Comparison of ENCODE assay signal across 23 mouse cellular contexts in genomic region chr15:79092284-79092683, GRCm38 (mm10). TPM values are rescaled to one million over a fixed set of nuclear protein-coding genes. Genes with fewer than 3 reads are reported as not detected.
DNase-seq lines count a peak whose midpoint lies in the region; ATAC-seq lines count a peak whose summit lies in the region.
"Had no signal": no experiment of that assay in that cellular context is flagged by ENCODE, and none has a peak within 500 bp of the region (broad histone marks: within the 10 kb centered on the region; RNA-seq: fewer than 3 reads in every experiment).

No protein-coding gene starts in this region.

- WGBS in heart, embryonic 13.5 days = 83% methylated on average over 6 of the region's 6 CpGs
- whole genome bisulfite sequencing in intestine, embryonic 16.5 days = 76% methylated on average over 6 of the region's 6 CpGs
- 95% methylated on average over 6 of the region's 6 CpGs for WGBS in hindbrain, embryonic 11.5 days

- intact Hi-C loops in heart, postnatal 25 days (cut with DNase I) = no loop called here

- H3K4me2 ChIP-seq in heart, embryonic 13.5 days = no peak overlapping the region
- no peak overlapping the region for H3K4me2 ChIP-seq in intestine, embryonic 16.5 days (ENCODE audit: low read depth, low read length)
- no peak overlapping the region for H3K4me2 ChIP-seq in hindbrain, embryonic 11.5 days (replicated peaks; ENCODE audit: low read depth, low read length)
- H3K4me2 ChIP-seq: forebrain, embryonic 13.5 days; heart, embryonic 15.5 days; hindbrain, embryonic 15.5 days had no signal

- H3K4me1 ChIP-seq in heart, embryonic 13.5 days = peaks cover 26% of the 10 kb centered on the region
- peaks cover 12% of the 10 kb centered on the region; the same call in 1 of the 2 replicates for H3K4me1 ChIP-seq in intestine, embryonic 16.5 days (ENCODE audit: control insufficient read depth, insufficient read depth, low read length)
- 0 out of 2 replicates have a peak, but pooled peaks cover under 1% of the 10 kb centered on the region for H3K4me1 ChIP-seq in hindbrain, embryonic 11.5 days (replicated peaks; ENCODE audit: control insufficient read depth, insufficient read depth, low read length)
- H3K4me1 ChIP-seq: forebrain, embryonic 13.5 days; hindbrain, embryonic 15.5 days had no signal

- ATAC-seq in heart, embryonic 13.5 days (ENCODE audit: extremely low read depth, insufficient number of reproducible peaks, low FRiP score, low TSS enrichment) = no peak
- ATAC-seq in intestine, embryonic 16.5 days = no peak
- no peak for ATAC-seq in monocyte, adult 5-6 weeks (replicated peaks; ENCODE audit: insufficient number of reproducible peaks, low FRiP score, low TSS enrichment, poor library complexity, severe bottlenecking)
- ATAC-seq in hindbrain, embryonic 11.5 days (ENCODE audit: low FRiP score) = no peak
- ATAC-seq in megakaryocyte, adult 5-6 weeks (ENCODE audit: poor library complexity, severe bottlenecking) = no peak
- ATAC-seq: activated CD4-positive, CD25-positive, alpha-beta regulatory T cell, adult 4 months; CD4-positive, CD25-positive, alpha-beta regulatory T cell, adult 4 months; forebrain, embryonic 13.5 days had no signal

- H3K9ac ChIP-seq in heart, embryonic 13.5 days = peak overlapping the region; percentile 33; the same call in 1 of the 2 replicates
- no peak overlapping the region for H3K9ac ChIP-seq in intestine, embryonic 16.5 days (ENCODE audit: low read depth, low read length)
- H3K9ac ChIP-seq in hindbrain, embryonic 11.5 days (ENCODE audit: low read depth, low read length) = no peak overlapping the region
- H3K9ac ChIP-seq: forebrain, embryonic 13.5 days; heart, embryonic 15.5 days; hindbrain, embryonic 15.5 days had no signal

- DNase-seq in heart, postnatal 25 days (ENCODE audit: low spot score) = no peak
- DNase-seq in 3T3-L1 (ENCODE audit: low read depth, low spot score) = peak; percentile 47
- DNase-seq in MN1 (ENCODE audit: low spot score) = peak; percentile 67
- no peak for DNase-seq in hindbrain, embryonic 11.5 days (ENCODE audit: low spot score)
- DNase-seq: adrenal gland, postnatal 25 days; B cell, adult 2 months; cerebellum, adult 11 months; cerebellum, adult 8-10 months; cerebellum, postnatal 14 days; heart, adult 18-20 months; heart, postnatal 14 days had no signal

- no peak overlapping the region for H3K27ac ChIP-seq in heart, embryonic 13.5 days (replicated peaks)
- peak overlapping the region; percentile 10 for H3K27ac ChIP-seq in intestine, embryonic 16.5 days (ENCODE audit: low read length)
- no peak overlapping the region for H3K27ac ChIP-seq in hindbrain, embryonic 11.5 days (ENCODE audit: low read depth, low read length)
- H3K27ac ChIP-seq: forebrain, embryonic 13.5 days; heart, embryonic 10.5 days; heart, embryonic 15.5 days; hindbrain, embryonic 10.5 days; hindbrain, embryonic 15.5 days had no signal

- H3K4me3 ChIP-seq in heart, embryonic 13.5 days = no peak overlapping the region
- no peak overlapping the region for H3K4me3 ChIP-seq in intestine, embryonic 16.5 days (ENCODE audit: low read length)
- no peak overlapping the region for H3K4me3 ChIP-seq in hindbrain, embryonic 11.5 days (ENCODE audit: low read depth, low read length)
- H3K4me3 ChIP-seq: forebrain, embryonic 13.5 days; heart, embryonic 10.5 days; heart, embryonic 15.5 days; hindbrain, embryonic 10.5 days; hindbrain, embryonic 15.5 days had no signal

- H3K27me3 ChIP-seq in heart, embryonic 13.5 days (replicated peaks) = no peaks in the 10 kb centered on the region
- H3K27me3 ChIP-seq in intestine, embryonic 16.5 days (replicated peaks; ENCODE audit: control insufficient read depth, insufficient read depth, low read length) = no peaks in the 10 kb centered on the region
- no peaks in the 10 kb centered on the region for H3K27me3 ChIP-seq in hindbrain, embryonic 11.5 days (ENCODE audit: control insufficient read depth, insufficient read depth, low read length)
- H3K27me3 ChIP-seq: forebrain, embryonic 13.5 days; heart, embryonic 15.5 days; hindbrain, embryonic 15.5 days had no signal

- H3K9me3 ChIP-seq in heart, embryonic 13.5 days = no peaks in the 10 kb centered on the region
- no peaks in the 10 kb centered on the region for H3K9me3 ChIP-seq in intestine, embryonic 16.5 days (ENCODE audit: control insufficient read depth, low read length)
- no peaks in the 10 kb centered on the region for H3K9me3 ChIP-seq in hindbrain, embryonic 11.5 days (ENCODE audit: control insufficient read depth, low read length)
- H3K9me3 ChIP-seq: forebrain, embryonic 13.5 days; G1E; heart, embryonic 10.5 days; heart, embryonic 15.5 days; hindbrain, embryonic 10.5 days; hindbrain, embryonic 15.5 days had no signal

- peaks cover 88% of the 10 kb centered on the region for H3K36me3 ChIP-seq in heart, embryonic 13.5 days
- H3K36me3 ChIP-seq in intestine, embryonic 16.5 days (ENCODE audit: control insufficient read depth, insufficient read depth, low read length) = peaks cover 15% of the 10 kb centered on the region
- peaks cover 16% of the 10 kb centered on the region for H3K36me3 ChIP-seq in hindbrain, embryonic 11.5 days (ENCODE audit: control insufficient read depth, insufficient read depth, low read length)

RNA-seq across cellular contexts. Expression of gene Micall1, which starts 16.4 kb away (rescaled TPM):
- 15.4 and 15.6 TPM in 2 replicates for polyA plus RNA-seq in heart, embryonic 13.5 days (2015; fragmentation: Nextera tagmentation; extraction: Ambion mirVana)
- total RNA-seq in heart, postnatal 25 days (2021) = 10 to 100 TPM; 51.9 to 57.7 TPM
- 5.2 and 6.3 TPM in 2 replicates for polyA plus RNA-seq in intestine, embryonic 16.5 days (2015; fragmentation: Nextera tagmentation; extraction: Ambion mirVana)
- 12.9 to 26.3 TPM (median 16.2 TPM) in 3 replicates for total RNA-seq in monocyte, adult 5-6 weeks (2017)
- polyA plus RNA-seq in hindbrain, embryonic 11.5 days (2014; fragmentation: Nextera tagmentation; extraction: Ambion mirVana) = 5.3 and 7.2 TPM in 2 replicates
- total RNA-seq in megakaryocyte, adult 5-6 weeks (2015) = 4.4 and 6.1 TPM in 2 replicates
- total RNA-seq in megakaryocyte, adult 5-6 weeks (2017) = 3.6 and 6.3 TPM in 2 replicates

RNA-seq across cellular contexts. Expression of gene Eif3l, which starts 17.3 kb away (rescaled TPM):
- 154 and 160 TPM in 2 replicates for polyA plus RNA-seq in heart, embryonic 13.5 days (2015; fragmentation: Nextera tagmentation; extraction: Ambion mirVana)
- 10 to 100 TPM; 68.9 to 71.5 TPM for total RNA-seq in heart, postnatal 25 days (2021)
- polyA plus RNA-seq in intestine, embryonic 16.5 days (2015; fragmentation: Nextera tagmentation; extraction: Ambion mirVana) = 221 and 238 TPM in 2 replicates
- total RNA-seq in monocyte, adult 5-6 weeks (2017) = 102 to 117 TPM (median 113 TPM) in 3 replicates
- 226 and 241 TPM in 2 replicates for polyA plus RNA-seq in hindbrain, embryonic 11.5 days (2014; fragmentation: Nextera tagmentation; extraction: Ambion mirVana)
- total RNA-seq in megakaryocyte, adult 5-6 weeks (2015) = 110 and 116 TPM in 2 replicates
- total RNA-seq in megakaryocyte, adult 5-6 weeks (2017) = 153 and 155 TPM in 2 replicates

RNA-seq across cellular contexts. Expression of gene Ankrd54, which starts 29.6 kb away (rescaled TPM):
- 23.9 and 25.4 TPM in 2 replicates for polyA plus RNA-seq in heart, embryonic 13.5 days (2015; fragmentation: Nextera tagmentation; extraction: Ambion mirVana)
- 1 to 10 TPM; 7.4 to 7.5 TPM for total RNA-seq in heart, postnatal 25 days (2021)
- polyA plus RNA-seq in intestine, embryonic 16.5 days (2015; fragmentation: Nextera tagmentation; extraction: Ambion mirVana) = 56.4 and 57.5 TPM in 2 replicates
- 8.1 to 17.1 TPM (median 13.3 TPM) in 3 replicates for total RNA-seq in monocyte, adult 5-6 weeks (2017)
- polyA plus RNA-seq in hindbrain, embryonic 11.5 days (2014; fragmentation: Nextera tagmentation; extraction: Ambion mirVana) = 56.3 and 59.7 TPM in 2 replicates
- 13.5 and 14.3 TPM in 2 replicates for total RNA-seq in megakaryocyte, adult 5-6 weeks (2015)
- total RNA-seq in megakaryocyte, adult 5-6 weeks (2017) = 10.3 and 11.2 TPM in 2 replicates

RNA-seq across cellular contexts. Expression of gene Polr2f, which starts 48.5 kb away (rescaled TPM):
- polyA plus RNA-seq in heart, embryonic 13.5 days (2015; fragmentation: Nextera tagmentation; extraction: Ambion mirVana) = 231 and 244 TPM in 2 replicates
- 100 to 1,000 TPM; 132 TPM for total RNA-seq in heart, postnatal 25 days (2021)
- 287 and 317 TPM in 2 replicates for polyA plus RNA-seq in intestine, embryonic 16.5 days (2015; fragmentation: Nextera tagmentation; extraction: Ambion mirVana)
- 26.5 to 98.4 TPM (median 53.0 TPM) in 3 replicates for total RNA-seq in monocyte, adult 5-6 weeks (2017)
- polyA plus RNA-seq in hindbrain, embryonic 11.5 days (2014; fragmentation: Nextera tagmentation; extraction: Ambion mirVana) = 336 and 363 TPM in 2 replicates
- 46.0 and 49.2 TPM in 2 replicates for total RNA-seq in megakaryocyte, adult 5-6 weeks (2015)
- 39.6 and 54.1 TPM in 2 replicates for total RNA-seq in megakaryocyte, adult 5-6 weeks (2017)

RNA-seq across cellular contexts. Expression of gene 1700088E04Rik, which starts 48.8 kb away (rescaled TPM):
- 6.0 TPM in 2 replicates for polyA plus RNA-seq in heart, embryonic 13.5 days (2015; fragmentation: Nextera tagmentation; extraction: Ambion mirVana)
- 1 to 10 TPM; 1.6 to 1.7 TPM for total RNA-seq in heart, postnatal 25 days (2021)
- polyA plus RNA-seq in intestine, embryonic 16.5 days (2015; fragmentation: Nextera tagmentation; extraction: Ambion mirVana) = 4.2 and 5.7 TPM in 2 replicates
- not detected in 3 replicates for total RNA-seq in monocyte, adult 5-6 weeks (2017)
- 13.5 and 15.0 TPM in 2 replicates for polyA plus RNA-seq in hindbrain, embryonic 11.5 days (2014; fragmentation: Nextera tagmentation; extraction: Ambion mirVana)
- not detected in 2 replicates for total RNA-seq in megakaryocyte, adult 5-6 weeks (2015)
- total RNA-seq in megakaryocyte, adult 5-6 weeks (2017) = not detected in 2 replicates

Comparison
In these comparisons a context has a peak if more than half of its experiments do, and no peak if none do; other contexts are left out.
1. DNase-seq: peak in 3T3-L1 (single experiment) and MN1 (single experiment); none in heart, postnatal 25 days (single experiment) and hindbrain, embryonic 11.5 days (single experiment).